Mouse (Mus musculus): ENCODE measurements around the gene Lix1l.

- 0 out of 2 replicates have a peak, but pooled peaks have one; percentile 0 for TF ChIP-seq CTCF (IDR thresholded peaks at IDR 0.05; ENCODE audit: insufficient read depth, low read length)
- TF ChIP-seq POLR2A (IDR thresholded peaks at IDR 0.05; ENCODE audit: borderline replicate concordance, extremely low read depth, low read depth, low read length), result peak; percentile 79; the same call in 1 of the 2 replicates
Measured at GRCm38 (mm10) chr3:96576690-96577541, 24.0 kb upstream of the Lix1l start, which contains the start of gene Gm16253.

Data from lung, adult 2 months (tissue).